In the genomic region with DNA sequence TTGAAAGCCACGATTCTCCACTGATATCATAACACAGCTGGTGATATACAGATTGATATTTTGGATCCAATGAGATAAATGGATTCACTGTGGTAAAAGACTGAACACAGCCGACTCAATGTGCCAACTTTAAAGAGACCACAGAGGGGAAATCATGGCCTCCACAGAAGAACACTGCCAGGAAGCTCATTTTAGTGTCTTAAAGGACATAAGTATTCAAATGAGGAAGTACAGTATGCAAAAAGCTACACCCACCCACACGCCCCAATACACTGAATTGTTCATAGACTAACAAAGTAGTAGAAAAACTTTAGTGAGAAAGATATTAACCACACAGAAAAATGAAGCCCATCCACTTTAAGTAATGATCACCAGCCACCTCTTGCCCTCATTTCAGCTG, we compare ENCODE assay signal across 18 mouse cellular contexts. TPM values are rescaled to one million over a fixed set of nuclear protein-coding genes. Genes with fewer than 3 reads are reported as not detected.
DNase-seq lines count a peak whose midpoint lies in the region; ATAC-seq and TF ChIP-seq lines count a peak whose summit lies in the region.
"Had no signal": no experiment of that assay in that cellular context is flagged by ENCODE, and none has a peak within 500 bp of the region (broad histone marks: within the 10 kb centered on the region; RNA-seq: fewer than 3 reads in every experiment).

No protein-coding gene starts in this region.

- no peaks in the 10 kb centered on the region for H3K27me3 ChIP-seq in CH12.LX (replicated peaks)
- H3K27me3 ChIP-seq in midbrain, embryonic 13.5 days, result no peaks in the 10 kb centered on the region
- H3K27me3 ChIP-seq in cerebellum, adult 2 months (ENCODE audit: control insufficient read depth, insufficient read depth, low read length), result no peaks in the 10 kb centered on the region
- H3K27me3 ChIP-seq: forebrain, embryonic 12.5 days; heart, embryonic 12.5 days; limb, embryonic 13.5 days; Patski had no signal

- H3K27ac ChIP-seq in CH12.LX (ENCODE audit: insufficient read depth, low read depth), result no peak overlapping the region
- no peak overlapping the region for H3K27ac ChIP-seq in midbrain, embryonic 13.5 days
- no peak overlapping the region for H3K27ac ChIP-seq in cerebellum, adult 2 months (ENCODE audit: insufficient read depth, low read length)
- H3K27ac ChIP-seq: forebrain, embryonic 12.5 days; limb, embryonic 13.5 days; liver, embryonic 14.5 days; midbrain, embryonic 10.5 days had no signal

- in situ Hi-C loops in CH12.LX (cut with MboI; ENCODE audit: low pct_ligation_motif_present, low pct_unique_long_range_greater_than_20kb, low sequenced_read_pairs), result no loop called here

- intact Hi-C loops in gastrocnemius, postnatal 14 days (cut with DNase I; ENCODE audit: low total_unique reads), result no loop called here

- WGBS in midbrain, embryonic 13.5 days, result 81% methylated on average over 3 of the region's 3 CpGs
- 75% methylated on average over 3 of the region's 3 CpGs for WGBS in cerebellum, adult 2 months

- peaks cover 0 to 9% of the 10 kb centered on the region in 2 experiments; a peak in 2 of 4 replicates for H3K4me1 ChIP-seq in CH12.LX (ENCODE audit: control insufficient read depth in 1 of 2, insufficient read depth in 2 of 2)
- no peaks in the 10 kb centered on the region for H3K4me1 ChIP-seq in midbrain, embryonic 13.5 days (replicated peaks)
- no peaks in the 10 kb centered on the region; the same call in 1 of the 2 replicates for H3K4me1 ChIP-seq in cerebellum, adult 2 months (ENCODE audit: control insufficient read depth, insufficient read depth, low read length)
- H3K4me1 ChIP-seq: forebrain, embryonic 12.5 days; heart, embryonic 12.5 days; limb, embryonic 13.5 days; midbrain, embryonic 10.5 days had no signal

- TF ChIP-seq CTCF in CH12.LX (conservative IDR thresholded peaks at IDR 0.05 in 1 of 2, IDR thresholded peaks at IDR 0.05 in 1 of 2; ENCODE audit: low read depth in 2 of 2, low read length in 2 of 2), result no peak
- no peak for TF ChIP-seq CTCF in cerebellum, adult 2 months (IDR thresholded peaks at IDR 0.05; ENCODE audit: borderline replicate concordance, insufficient read depth, low read depth, low read length)

- TF ChIP-seq POLR2A in CH12.LX (IDR thresholded peaks at IDR 0.05; ENCODE audit: low read depth, low read length), result no peak
- no peak for TF ChIP-seq POLR2A in cerebellum, adult 2 months (IDR thresholded peaks at IDR 0.05; ENCODE audit: borderline replicate concordance, insufficient read depth, low read length)

- DNase-seq in thymus, postnatal 0 days (ENCODE audit: low spot score), result peak; percentile 31
- no peak for DNase-seq in thymus, adult 18-20 months
- DNase-seq in CH12.LX (ENCODE audit: extremely low read depth), result peak; percentile 13
- no peak for DNase-seq in gastrocnemius, postnatal 14 days
- no peak for DNase-seq in cerebellum, adult 2 months
- DNase-seq: cerebellum, postnatal 10 days; kidney, adult 2 months; kidney, postnatal 14 days; thymus, postnatal 25 days had no signal

- ATAC-seq in granulocyte monocyte progenitor cell, adult 5-6 weeks (replicated peaks; ENCODE audit: poor library complexity, severe bottlenecking), result peak; percentile 93
- ATAC-seq in midbrain, embryonic 13.5 days, result no peak
- ATAC-seq: hindbrain, embryonic 16.5 days; Patski had no signal

- TF ChIP-seq RAD21 in CH12.LX (IDR thresholded peaks at IDR 0.05; ENCODE audit: low read depth, low read length), result no peak

- H3K9ac ChIP-seq in CH12.LX (ENCODE audit: insufficient read depth, low read depth), result no peak overlapping the region
- no peak overlapping the region for H3K9ac ChIP-seq in midbrain, embryonic 13.5 days (replicated peaks)
- H3K9ac ChIP-seq: forebrain, embryonic 12.5 days; heart, embryonic 12.5 days; limb, embryonic 13.5 days; liver, embryonic 14.5 days had no signal

- dilution Hi-C loops in CH12.LX (cut with MboI; ENCODE audit: extremely low pct_ligation_motif_present, extremely low pct_unique_long_range_greater_than_20kb, low sequenced_read_pairs), result no loop called here

- H3K4me2 ChIP-seq in CH12.LX (ENCODE audit: insufficient read depth, low read depth, poor library complexity, severe bottlenecking), result no peak overlapping the region
- H3K4me2 ChIP-seq in midbrain, embryonic 13.5 days (replicated peaks), result no peak overlapping the region
- H3K4me2 ChIP-seq: forebrain, embryonic 12.5 days; heart, embryonic 12.5 days; limb, embryonic 13.5 days had no signal

- H3K4me3 ChIP-seq in CH12.LX (replicated peaks in 1 of 3; ENCODE audit: low read depth in 2 of 3, low read length in 2 of 3, poor library complexity in 1 of 3), result no peak overlapping the region
- no peak overlapping the region for H3K4me3 ChIP-seq in midbrain, embryonic 13.5 days (replicated peaks)
- H3K4me3 ChIP-seq in cerebellum, adult 2 months (replicated peaks; ENCODE audit: insufficient read depth, low read depth, low read length), result no peak overlapping the region
- H3K4me3 ChIP-seq: forebrain, embryonic 12.5 days; heart, embryonic 12.5 days; limb, embryonic 13.5 days; midbrain, embryonic 10.5 days had no signal

- H3K79me2 ChIP-seq in CH12.LX (replicated peaks; ENCODE audit: control insufficient read depth, extremely low read depth, insufficient read depth, poor library complexity, severe bottlenecking), result no peaks in the 10 kb centered on the region

- H3K9me3 ChIP-seq in CH12.LX (replicated peaks; ENCODE audit: low read length), result no peaks in the 10 kb centered on the region
- H3K9me3 ChIP-seq in midbrain, embryonic 13.5 days, result no peaks in the 10 kb centered on the region
- H3K9me3 ChIP-seq: forebrain, embryonic 12.5 days; heart, embryonic 12.5 days; limb, embryonic 13.5 days; midbrain, embryonic 10.5 days had no signal

- no peaks in the 10 kb centered on the region for H3K36me3 ChIP-seq in CH12.LX (replicated peaks in 1 of 2; ENCODE audit: control insufficient read depth in 1 of 2, insufficient read depth in 1 of 2, low read length in 1 of 2)
- H3K36me3 ChIP-seq in midbrain, embryonic 13.5 days, result no peaks in the 10 kb centered on the region
- H3K36me3 ChIP-seq: forebrain, embryonic 12.5 days; heart, embryonic 12.5 days; limb, embryonic 13.5 days; midbrain, embryonic 10.5 days had no signal

- no peak for TF ChIP-seq EP300 in CH12.LX (IDR thresholded peaks at IDR 0.05; ENCODE audit: low read length)

TF ChIP-seq in CH12.LX, 34 proteins besides CTCF, POLR2A, EP300 and RAD21:
- no peak for TF ChIP-seq KAT2A (IDR thresholded peaks at IDR 0.05; ENCODE audit: insufficient replicate concordance, low read length)
- TF ChIP-seq CHD1 (IDR thresholded peaks at IDR 0.05; ENCODE audit: low read depth, low read length), result no peak
- TF ChIP-seq E2F4 (IDR thresholded peaks at IDR 0.05; ENCODE audit: insufficient replicate concordance, low read depth, low read length), result no peak
- no peak for TF ChIP-seq SIN3A (IDR thresholded peaks at IDR 0.05; ENCODE audit: low read length)
- no peak for TF ChIP-seq MAFK (IDR thresholded peaks at IDR 0.05; ENCODE audit: insufficient replicate concordance, low read length)
- no peak for TF ChIP-seq ZNF384 (IDR thresholded peaks at IDR 0.05; ENCODE audit: low read depth, low read length)
- no peak for TF ChIP-seq ETS1 (conservative IDR thresholded peaks at IDR 0.05; ENCODE audit: low read depth, low read length)
- no peak for TF ChIP-seq JUN (IDR thresholded peaks at IDR 0.05; ENCODE audit: insufficient read depth, low read depth, low read length)
- TF ChIP-seq CHD2 (IDR thresholded peaks at IDR 0.05; ENCODE audit: low read length), result no peak
- TF ChIP-seq RCOR1 (conservative IDR thresholded peaks at IDR 0.05; ENCODE audit: low read depth, low read length), result no peak
- no peak for TF ChIP-seq NELFE (IDR thresholded peaks at IDR 0.05; ENCODE audit: low read depth, low read length)
- TF ChIP-seq UBTF (IDR thresholded peaks at IDR 0.05; ENCODE audit: low read depth, low read length), result no peak
- TF ChIP-seq GABPA (IDR thresholded peaks at IDR 0.05; ENCODE audit: insufficient replicate concordance, low read depth, low read length), result no peak
- no peak for TF ChIP-seq PAX5 (IDR thresholded peaks at IDR 0.05; ENCODE audit: low read length)
- no peak for TF ChIP-seq MAX (IDR thresholded peaks at IDR 0.05; ENCODE audit: low read length)
- no peak for TF ChIP-seq NRF1 (IDR thresholded peaks at IDR 0.05; ENCODE audit: low read depth, low read length)
- TF ChIP-seq ZMIZ1 (IDR thresholded peaks at IDR 0.05; ENCODE audit: low read depth, low read length), result no peak
- no peak for TF ChIP-seq JUND (conservative IDR thresholded peaks at IDR 0.05; ENCODE audit: low read depth, low read length)
TF ChIP-seq in CH12.LX: peak in this region for 0.

RNA-seq across cellular contexts. Expression of gene Tpk1, which starts 46.8 kb away (rescaled TPM):
- 11.0 and 11.7 TPM in 2 replicates for polyA plus RNA-seq in thymus, postnatal 0 days (2015; fragmentation: Nextera tagmentation; extraction: Ambion mirVana)
- total RNA-seq in CH12.LX (2012; rRNA removed) (3.9 TPM in 2 replicates), CH12.LX (2014; rRNA removed) (6.3 and 6.7 TPM in 2 replicates)
- 4.8 and 5.7 TPM in 2 replicates for polyA plus RNA-seq in CH12.LX (2012; ENCODE audit: insufficient read length, low read depth)
- total RNA-seq in granulocyte monocyte progenitor cell, adult 5-6 weeks (2014; fragmentation: Nextera tagmentation), result 2.8 and 3.0 TPM in 2 replicates
- 3.9 and 4.0 TPM in 2 replicates for total RNA-seq in granulocyte monocyte progenitor cell, adult 5-6 weeks (2017)
- 5.3 and 5.8 TPM in 2 replicates for polyA plus RNA-seq in midbrain, embryonic 13.5 days (2015; fragmentation: Nextera tagmentation; extraction: Ambion mirVana)
- 1 to 10 TPM; 2.1 TPM for total RNA-seq in gastrocnemius, postnatal 14 days (2021)
- 5.0 and 5.2 TPM in 2 replicates for polyA plus RNA-seq in cerebellum, adult 2 months (2012; rRNA removed)

Comparison
In these comparisons a context has a peak if more than half of its experiments do, and no peak if none do; other contexts are left out.
1. DNase-seq: peak in thymus, postnatal 0 days (single experiment) and CH12.LX (single experiment); none in thymus, adult 18-20 months (0 of 2), gastrocnemius, postnatal 14 days (single experiment) and cerebellum, adult 2 months (0 of 2).